In the genomic region with DNA sequence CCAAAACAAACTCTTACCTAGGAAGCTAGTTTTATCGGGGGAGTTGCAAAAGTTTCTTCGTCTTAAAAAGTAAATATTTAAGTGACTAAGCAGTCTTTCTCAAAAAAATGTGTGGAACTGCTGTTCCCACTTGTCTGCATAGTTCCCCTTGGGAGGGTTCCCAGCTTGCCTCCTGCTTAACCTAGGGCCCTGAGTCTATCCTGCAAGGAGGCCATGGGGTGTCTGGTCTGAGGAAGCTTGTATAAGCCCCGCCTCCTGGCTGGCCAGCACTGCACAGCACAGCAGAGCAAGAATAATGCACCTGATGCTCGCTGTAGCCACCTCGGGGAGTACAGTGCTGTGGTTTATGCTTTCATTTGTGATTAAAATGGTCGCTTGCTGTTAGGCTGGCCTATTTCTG, we compare ENCODE assay signal across 9 mouse cellular contexts.
A peak's percentile ranks its signal among the peaks of the same experiment; 100 is the strongest.
DNase-seq lines count a peak whose midpoint lies in the region; ATAC-seq and TF ChIP-seq lines count a peak whose summit lies in the region.
"Had no signal": no experiment of that assay in that cellular context is flagged by ENCODE, and none has a peak within 500 bp of the region (broad histone marks: within the 10 kb centered on the region; RNA-seq: fewer than 3 reads in every experiment).

No protein-coding gene starts in this region.

- 0 out of 2 replicates have a peak overlapping the region, but pooled peaks have one; percentile 0 for H3K4me3 ChIP-seq in intestine, embryonic 15.5 days (replicated peaks)

- H3K9ac ChIP-seq in intestine, embryonic 15.5 days: no peak overlapping the region

- DNase-seq in adrenal gland, adult (ENCODE audit: inconsistent age in 2 of 2, low spot score in 1 of 2): peak; percentile 74 to 90
- DNase-seq in adrenal gland, adult 8-10 months: no peak
- peak; percentile 51 for DNase-seq in brain, embryonic 14.5 days (ENCODE audit: low read depth)
- DNase-seq in lung, postnatal 14 days: peak; percentile 46
- DNase-seq in layer of hippocampus, adult 9-10 months (ENCODE audit: low spot score): no peak
- no peak for DNase-seq in spleen, postnatal 14 days (ENCODE audit: low spot score in 2 of 2)
- DNase-seq in frontal cortex, postnatal 25 days (ENCODE audit: low spot score in 2 of 2): no peak

- H3K27me3 ChIP-seq in intestine, embryonic 15.5 days (replicated peaks): no peaks in the 10 kb centered on the region

- WGBS in intestine, embryonic 15.5 days: 18% methylated on average over 6 of the region's 6 CpGs

- H3K27ac ChIP-seq in intestine, embryonic 15.5 days: 0 out of 2 replicates have a peak overlapping the region, but pooled peaks have one; percentile 1
- H3K27ac ChIP-seq: macrophage had no signal

- no peaks in the 10 kb centered on the region for H3K9me3 ChIP-seq in intestine, embryonic 15.5 days

- ATAC-seq in intestine, embryonic 15.5 days: peak; percentile 52; the same call in 1 of the 2 replicates

- H3K36me3 ChIP-seq in intestine, embryonic 15.5 days: no peaks in the 10 kb centered on the region

- H3K4me1 ChIP-seq in intestine, embryonic 15.5 days (replicated peaks): peaks cover 54% of the 10 kb centered on the region

- no peak for TF ChIP-seq CTCF in brain, embryonic 14.5 days (IDR thresholded peaks at IDR 0.05; ENCODE audit: borderline replicate concordance, extremely low read depth, insufficient read depth, insufficient read length)

- TF ChIP-seq POLR2A in brain, embryonic 14.5 days (IDR thresholded peaks at IDR 0.05; ENCODE audit: borderline replicate concordance, extremely low read depth, insufficient read depth, insufficient read length, poor library complexity, severe bottlenecking): no peak

- H3K4me2 ChIP-seq in intestine, embryonic 15.5 days (replicated peaks): peak overlapping the region; percentile 47

Comparison
In these comparisons a context has a peak if more than half of its experiments do, and no peak if none do; other contexts are left out.
1. DNase-seq: peak in adrenal gland, adult (2 of 2), brain, embryonic 14.5 days (single experiment) and lung, postnatal 14 days (single experiment); none in adrenal gland, adult 8-10 months (single experiment), layer of hippocampus, adult 9-10 months (single experiment), spleen, postnatal 14 days (0 of 2) and frontal cortex, postnatal 25 days (0 of 2).